Mouse (Mus musculus) liver, embryonic 13.5 days (tissue): ENCODE results near the gene Gm38393. TPM values are rescaled to one million over a fixed set of nuclear protein-coding genes. Genes with fewer than 3 reads are reported as not detected.

ENCODE experiments used
- ATAC-seq: fragments of 200-750 bp; cut with Nextera tagmentation; 2 replicates; pipeline ENCODE4 v1.8.0; 2017; ENCODE audit warnings: low read depth, mild to moderate bottlenecking, moderate number of reproducible peaks, moderate library complexity
- DNase-seq: peaks from one replicate; pipeline ENCODE4 v3.0.0; 2022
- H3K27ac ChIP-seq: fragments of 300-500 bp; sonication (generic); 2 replicates; pipeline ENCODE4 v1.5.1; 2015; ENCODE audit warnings: moderate library complexity, mild to moderate bottlenecking, inconsistent platforms
- H3K27me3 ChIP-seq: fragments of 300-500 bp; sonication (generic); 2 replicates; pipeline ENCODE4 v1.6.1; 2015; ENCODE audit warnings: mild to moderate bottlenecking, inconsistent platforms
- H3K36me3 ChIP-seq: fragments of 300-500 bp; sonication (generic); 2 replicates; pipeline ENCODE4 v1.6.1; 2015; ENCODE audit warnings: mild to moderate bottlenecking, inconsistent platforms
- H3K4me1 ChIP-seq: fragments of 300-500 bp; sonication (generic); replicated peaks from 2 replicates; pipeline ENCODE4 v1.6.1; 2015; ENCODE audit warnings: inconsistent platforms
- H3K4me2 ChIP-seq: fragments of 300-500 bp; sonication (generic); 2 replicates; pipeline ENCODE4 v1.6.1; 2015; ENCODE audit warnings: inconsistent platforms, mild to moderate bottlenecking, moderate library complexity
- H3K4me3 ChIP-seq: fragments of 300-500 bp; sonication (generic); replicated peaks from 2 replicates; pipeline ENCODE4 v1.5.1; 2015; ENCODE audit warnings: mild to moderate bottlenecking, inconsistent platforms
- H3K9ac ChIP-seq: fragments of 300-500 bp; sonication (generic); 2 replicates; pipeline ENCODE4 v1.6.1; 2015; ENCODE audit warnings: mild to moderate bottlenecking, inconsistent platforms
- H3K9me3 ChIP-seq: fragments of 300-500 bp; sonication (generic); replicated peaks from 2 replicates; pipeline ENCODE4 v1.6.1; 2016; ENCODE audit warnings: inconsistent platforms
- whole genome bisulfite sequencing: fragments of 180-500 bp; shearing (Covaris S2); methylation state at CpG from one replicate; pipeline ENCODE4 v1.1.7; 2015; ENCODE audit not compliant: insufficient replicate concordance; 5-methylcytosine and 5-hydroxymethylcytosine counted together
- polyA plus RNA-seq: library from polyadenylated mRNA; unstranded; fragments of >200 nt; fragmentation: Nextera tagmentation; extraction: Ambion mirVana; gene quantifications from 2 replicates; pipeline ENCODE4 v1.2.1, GENCODE M21; 2015

Gene Gm38393
- polyA plus RNA-seq: 0.08 and 0.14 TPM in 2 replicates

DNA sequence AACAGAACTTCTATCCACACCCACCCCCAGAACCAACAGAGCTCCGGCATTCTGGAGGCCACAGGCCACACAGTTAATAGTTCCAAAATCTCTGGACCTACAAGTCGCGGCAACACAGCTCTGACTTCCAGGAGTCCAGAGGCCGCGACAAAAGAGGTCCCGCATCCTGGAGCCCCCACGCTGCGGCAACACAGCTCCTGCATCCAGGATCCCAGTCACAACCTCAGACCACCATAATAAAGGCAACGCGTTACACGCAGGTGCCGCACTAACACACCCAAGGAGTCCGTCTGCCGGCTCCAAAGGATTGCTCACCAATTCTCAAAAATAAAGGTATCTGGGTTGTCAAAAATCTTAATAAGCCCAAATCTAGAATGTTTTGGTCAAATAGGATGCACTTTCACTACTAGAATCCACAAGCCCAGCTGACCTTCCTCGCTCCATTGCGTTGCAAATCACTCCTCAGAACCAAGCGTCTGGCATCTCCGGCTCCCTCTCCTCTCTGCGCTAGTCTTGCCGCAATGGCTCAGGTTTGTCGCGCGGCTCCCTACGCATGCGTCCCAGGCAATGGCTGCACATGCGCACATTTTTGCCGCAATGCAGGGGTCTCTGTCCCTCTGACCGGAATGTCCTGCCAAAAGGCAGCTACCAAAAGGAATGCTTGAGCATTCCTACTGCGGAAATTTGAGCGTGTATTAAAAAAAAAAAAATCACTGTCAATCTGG lies at the start of gene Gm38393, which contains the start of gene Snurf:
Gene Gm38393 (minus strand): TSS at position 459 of the 725 bp plus-strand sequence.
Gene Snurf (minus strand): TSS at position 444 of the 725 bp plus-strand sequence.
- WGBS: 49% methylated on average over 30 of the region's 30 CpGs
- DNase-seq: peak; percentile 20
- Histone ChIP-seq H3K9ac (peak within 1 kb of the TSS; percentile 62), H3K4me2 (peak within 1 kb of the TSS; percentile 68), H3K36me3 (no peaks in the 10 kb centered on the region), H3K4me3 (peak within 1 kb of the TSS; percentile 63), H3K9me3 (no peaks in the 10 kb centered on the region), H3K4me1 (peaks cover 9% of the 10 kb centered on the region; the same call in 1 of the 2 replicates), H3K27ac (peak within 1 kb of the TSS; percentile 53), H3K27me3 (no peaks in the 10 kb centered on the region)
- peak; percentile 30; the same call in 1 of the 2 replicates for ATAC-seq

GRCm38 (mm10) chr7:60047481-60048201 lies 42.8 kb upstream of the Gm38393 start:
- DNase-seq: no peak
- Histone ChIP-seq H3K27me3 (no peaks in the 10 kb centered on the region), H3K4me2 (no peak overlapping the region), H3K9ac (no peak overlapping the region), H3K9me3 (no peaks in the 10 kb centered on the region), H3K36me3 (no peaks in the 10 kb centered on the region), H3K27ac (no peak overlapping the region), H3K4me1 (no peaks in the 10 kb centered on the region), H3K4me3 (no peak overlapping the region)
- 57% methylated on average over 6 of the region's 6 CpGs for WGBS
- ATAC-seq: no peak

DNA sequence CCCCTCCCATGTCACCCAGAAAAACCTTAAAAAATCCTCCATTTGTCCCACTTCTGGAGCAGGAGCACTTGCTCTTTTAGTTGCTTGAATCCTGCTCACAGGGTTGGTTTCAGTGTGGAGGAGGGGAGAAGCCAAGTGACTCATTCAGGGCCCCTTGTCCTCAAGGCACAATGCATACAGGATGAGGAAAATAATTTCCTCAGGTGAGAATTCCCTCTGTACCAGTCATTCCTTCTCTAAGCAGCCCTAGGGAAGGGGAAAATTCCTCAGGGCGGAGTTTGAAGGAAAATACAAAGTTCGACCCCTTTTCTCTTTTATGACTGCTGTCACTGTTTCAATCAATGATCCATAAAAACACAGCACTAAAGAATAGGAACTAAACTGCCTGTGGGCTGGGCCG lies 8.3 kb upstream of the Gm38393 start:
- no peaks in the 10 kb centered on the region for H3K4me1 ChIP-seq
- no peaks in the 10 kb centered on the region for H3K36me3 ChIP-seq
- H3K4me2 ChIP-seq: no peak overlapping the region
- H3K9ac ChIP-seq: no peak overlapping the region
- H3K9me3 ChIP-seq: no peaks in the 10 kb centered on the region
- ATAC-seq (no peak), DNase-seq (no peak)
- WGBS: 56% methylated on average over 3 of the region's 3 CpGs
- no peak overlapping the region for H3K4me3 ChIP-seq
- H3K27ac ChIP-seq: no peak overlapping the region
- no peaks in the 10 kb centered on the region for H3K27me3 ChIP-seq

DNA sequence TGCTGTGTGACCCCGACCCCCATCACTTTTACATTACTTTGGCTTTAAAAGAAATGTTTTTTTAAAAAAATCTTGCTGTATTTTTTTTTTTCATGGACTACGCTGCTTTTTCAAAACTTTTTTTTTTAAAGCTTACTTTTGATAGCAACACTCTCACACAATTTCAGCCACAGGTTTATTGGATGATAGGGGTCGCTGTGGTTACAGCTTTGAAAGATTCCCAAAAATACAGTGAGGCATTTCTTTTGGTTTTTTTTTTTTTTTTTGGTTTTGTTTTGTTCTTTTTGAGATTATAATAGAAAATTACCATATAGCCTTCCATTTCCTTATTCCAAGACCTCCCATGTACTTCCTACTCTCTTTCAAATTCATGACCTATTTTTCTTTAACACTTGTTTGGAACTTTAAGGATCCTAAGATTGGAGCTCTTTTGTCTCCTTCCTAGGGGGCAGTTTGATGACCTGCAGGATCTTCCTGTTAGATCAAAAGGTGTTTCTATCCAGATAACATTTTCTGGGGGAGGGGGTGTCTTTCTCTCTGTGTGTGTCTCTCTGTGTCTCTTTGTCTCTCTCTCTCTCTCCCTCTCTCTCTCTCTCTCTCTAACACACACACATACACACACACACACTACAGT lies 3.0 kb upstream of the Gm38393 start:
- no peak for ATAC-seq

DNA sequence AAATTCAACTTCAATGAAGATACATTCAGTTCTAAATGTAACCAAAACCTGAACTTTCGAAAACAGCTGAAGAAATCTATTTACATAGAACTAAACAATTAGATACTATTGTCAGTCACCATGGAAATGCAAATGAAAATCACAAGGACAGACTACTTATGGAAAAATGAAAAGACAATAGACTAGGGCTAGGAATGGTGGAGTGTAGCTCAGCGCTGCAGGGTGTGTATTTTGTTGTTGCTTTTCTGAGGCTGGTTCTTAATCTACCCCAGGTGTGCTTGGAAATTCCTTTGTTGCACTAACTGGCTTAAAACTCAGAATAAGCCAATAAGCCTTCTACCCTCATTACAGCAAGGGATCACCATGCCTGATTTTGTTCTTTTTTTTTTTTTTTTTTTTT lies 1.4 kb upstream of the Gm38393 start:
- ATAC-seq (no peak), DNase-seq (no peak)
- no peak overlapping the region for H3K4me2 ChIP-seq
- H3K4me3 ChIP-seq: no peak overlapping the region
- H3K9ac ChIP-seq: no peak overlapping the region
- no peaks in the 10 kb centered on the region for H3K27me3 ChIP-seq
- H3K36me3 ChIP-seq: no peaks in the 10 kb centered on the region
- H3K9me3 ChIP-seq: no peaks in the 10 kb centered on the region
- no peak overlapping the region for H3K27ac ChIP-seq
- 48% methylated on average over 2 of the region's 2 CpGs for WGBS
- peaks cover 9% of the 10 kb centered on the region; the same call in 1 of the 2 replicates for H3K4me1 ChIP-seq

More for the DNA sequence above, 3.0 kb upstream of the Gm38393 start:
- Histone ChIP-seq H3K27me3 (no peaks in the 10 kb centered on the region), H3K9me3 (no peaks in the 10 kb centered on the region), H3K27ac (no peak overlapping the region), H3K9ac (no peak overlapping the region), H3K36me3 (no peaks in the 10 kb centered on the region), H3K4me2 (no peak overlapping the region), H3K4me3 (no peak overlapping the region), H3K4me1 (peaks cover 7% of the 10 kb centered on the region; the same call in 1 of the 2 replicates)
- DNase-seq: no peak
- 39% methylated on average over 3 of the region's 3 CpGs for WGBS

GRCm38 (mm10) chr7:60003921-60004605 lies 801 bp downstream of the Gm38393 start:
- peak overlapping the region; percentile 62 for H3K9ac ChIP-seq
- peak; percentile 17 for DNase-seq
- H3K9me3 ChIP-seq: no peaks in the 10 kb centered on the region
- H3K4me3 ChIP-seq: peak overlapping the region; percentile 63
- peak overlapping the region; percentile 68 for H3K4me2 ChIP-seq
- H3K4me1 ChIP-seq: peaks cover 9% of the 10 kb centered on the region; the same call in 1 of the 2 replicates
- peak overlapping the region; percentile 53 for H3K27ac ChIP-seq
- no peaks in the 10 kb centered on the region for H3K36me3 ChIP-seq
- 40% methylated on average over 22 of the region's 22 CpGs for WGBS
- no peaks in the 10 kb centered on the region for H3K27me3 ChIP-seq
- peak; percentile 80 for ATAC-seq

DNA sequence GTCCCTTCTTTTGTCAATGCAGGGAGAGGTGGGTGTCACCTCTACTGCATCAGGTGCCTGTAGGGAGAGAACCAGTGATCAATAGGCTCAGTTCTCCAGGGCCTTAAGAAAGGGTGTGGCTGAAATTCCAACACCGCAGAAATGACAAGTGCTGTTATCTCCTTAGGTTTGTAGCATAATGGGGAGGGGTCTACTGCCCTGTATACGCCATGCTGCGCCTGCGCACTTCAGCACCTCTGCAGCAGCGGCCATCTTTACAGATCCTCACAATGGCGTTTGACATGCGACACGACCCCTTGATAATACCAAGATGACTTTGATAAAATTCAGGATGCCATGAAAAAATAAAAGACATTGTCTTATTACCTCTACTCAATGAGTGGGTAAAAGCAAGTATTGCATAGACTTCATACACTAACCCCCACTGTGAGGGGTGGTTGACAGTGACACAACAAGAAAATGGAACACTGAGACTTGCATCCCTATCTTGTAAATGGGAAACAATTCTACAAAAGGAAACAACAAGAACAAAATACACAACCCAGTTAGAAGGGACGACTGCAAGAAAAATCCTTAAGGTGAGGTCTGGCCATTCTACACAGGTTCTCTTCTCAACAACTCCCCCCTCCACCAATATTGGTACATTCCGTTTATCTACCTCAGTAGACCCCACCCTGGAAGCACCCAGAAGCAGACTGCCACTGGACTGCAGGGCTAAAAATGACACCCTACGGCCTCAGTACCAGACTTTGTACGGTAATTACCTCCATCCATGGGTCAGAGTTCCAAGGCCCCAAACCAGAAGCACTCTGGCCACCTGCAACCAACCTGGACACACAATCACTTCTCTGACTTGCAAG lies 1.6 kb downstream of the Gm38393 start:
- DNase-seq (peak; percentile 17), ATAC-seq (peak; percentile 75)
- H3K27me3 ChIP-seq: no peaks in the 10 kb centered on the region
- peaks cover 9% of the 10 kb centered on the region; the same call in 1 of the 2 replicates for H3K4me1 ChIP-seq
- peak overlapping the region; percentile 68 for H3K4me2 ChIP-seq
- 56% methylated on average over 12 of the region's 12 CpGs for WGBS
- H3K4me3 ChIP-seq: peak overlapping the region; percentile 63
- 0 out of 2 replicates have a peak overlapping the region, but pooled peaks have one; percentile 62 for H3K9ac ChIP-seq
- no peaks in the 10 kb centered on the region for H3K36me3 ChIP-seq
- no peaks in the 10 kb centered on the region for H3K9me3 ChIP-seq
- H3K27ac ChIP-seq: peak overlapping the region; percentile 53; the same call in 1 of the 2 replicates

- DNase-seq: no peak
- no peak for ATAC-seq
- H3K27ac ChIP-seq: no peak overlapping the region
Measured at GRCm38 (mm10) chr7:59978646-59979045, 26.2 kb downstream of the Gm38393 start.

More at GRCm38 (mm10) chr7:59978646-59979045, 26.2 kb downstream of the Gm38393 start:
- WGBS: 53% methylated on average over 1 of the region's 1 CpGs
- Histone ChIP-seq H3K4me1 (no peaks in the 10 kb centered on the region), H3K9ac (no peak overlapping the region), H3K36me3 (no peaks in the 10 kb centered on the region), H3K9me3 (no peaks in the 10 kb centered on the region), H3K27me3 (no peaks in the 10 kb centered on the region), H3K4me2 (no peak overlapping the region), H3K4me3 (no peak overlapping the region)
